Mouse (Mus musculus): ENCODE data around the gene Tnr. TPM values are rescaled to one million over a fixed set of nuclear protein-coding genes. Genes with fewer than 3 reads are reported as not detected.

Gene Tnr
- polyA plus RNA-seq, 1 experiment from 2014 or later: not detected

DNA sequence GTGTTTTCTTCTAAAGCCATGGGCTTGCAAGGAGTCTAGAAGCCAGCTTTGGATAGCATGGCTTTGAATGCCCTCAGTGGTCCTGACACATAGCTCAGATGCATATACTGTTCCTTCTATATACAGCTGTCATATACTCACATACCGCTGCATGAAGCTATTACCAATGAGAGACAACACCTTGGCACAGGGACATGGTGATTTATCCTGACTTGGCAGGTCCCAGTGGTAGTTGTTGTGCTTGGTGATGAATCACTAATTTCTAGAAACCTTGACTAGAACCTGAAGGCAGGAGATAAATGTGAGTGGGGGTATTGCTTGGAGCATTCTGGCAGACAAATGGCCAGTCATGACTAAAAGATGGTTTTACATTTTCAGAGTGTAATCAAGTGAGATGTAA lies 192.7 kb downstream of the Tnr start:
- no peak overlapping the region for H3K27ac ChIP-seq
- H3K36me3 ChIP-seq: no peaks in the 10 kb centered on the region
- WGBS: 97% methylated on average over 1 of the region's 1 CpGs
- no peaks in the 10 kb centered on the region for H3K9me3 ChIP-seq (replicated peaks)
- DNase-seq (ENCODE audit: low spot score): no peak
- no peak overlapping the region for H3K4me3 ChIP-seq
- no peaks in the 10 kb centered on the region for H3K4me1 ChIP-seq
- H3K27me3 ChIP-seq (ENCODE audit: low read depth, poor library complexity, severe bottlenecking): no peaks in the 10 kb centered on the region

DNA sequence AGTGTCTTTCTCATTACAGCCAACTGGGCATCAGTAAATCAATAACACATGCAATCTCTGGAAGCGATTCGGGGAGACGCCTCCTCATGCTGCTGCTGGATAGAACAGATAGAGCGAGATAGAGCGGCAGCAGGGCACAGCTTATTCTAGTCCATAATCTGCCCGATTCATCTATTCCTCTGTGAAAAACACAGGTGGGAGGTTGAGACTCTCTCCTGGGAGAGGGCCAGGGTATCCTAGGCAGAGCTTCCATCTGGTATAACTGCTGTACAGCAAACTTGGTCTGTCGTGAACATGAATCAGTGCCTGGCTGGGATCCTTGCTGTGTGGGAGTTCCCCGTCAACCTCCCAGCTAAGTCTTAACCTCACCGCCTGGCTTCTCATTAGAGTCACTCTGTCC lies 193.4 kb downstream of the Tnr start:
- Histone ChIP-seq H3K4me1 (no peaks in the 10 kb centered on the region), H3K4me3 (no peak overlapping the region), H3K9me3 (replicated peaks) (no peaks in the 10 kb centered on the region), H3K27me3 (ENCODE audit: low read depth, poor library complexity, severe bottlenecking) (no peaks in the 10 kb centered on the region), H3K36me3 (no peaks in the 10 kb centered on the region), H3K27ac (no peak overlapping the region)
- whole genome bisulfite sequencing: 84% methylated on average over 9 of the region's 9 CpGs
- DNase-seq (ENCODE audit: low spot score): no peak

DNA sequence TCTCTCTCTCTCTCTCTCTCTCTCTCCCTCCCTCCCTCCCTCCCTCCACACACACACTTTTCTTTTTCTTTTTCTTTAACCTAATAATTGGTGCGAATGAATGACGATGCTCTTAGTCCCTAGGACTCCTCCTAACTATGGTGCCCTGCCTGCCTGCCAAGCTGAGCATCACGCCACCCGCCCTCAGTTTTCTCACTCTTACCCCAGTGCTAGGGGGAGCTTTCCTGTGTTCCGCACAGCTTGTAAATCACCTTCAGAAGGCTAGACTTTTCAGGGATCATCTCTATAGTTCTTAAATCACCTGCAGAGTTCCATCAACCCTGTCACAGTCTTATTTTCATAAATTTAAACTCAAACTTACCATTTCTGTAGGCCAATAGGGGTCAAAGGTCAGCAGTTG lies 200.2 kb downstream of the Tnr start:
- H3K4me3 ChIP-seq: no peak overlapping the region
- no peaks in the 10 kb centered on the region for H3K27me3 ChIP-seq (ENCODE audit: low read depth, poor library complexity, severe bottlenecking)
- H3K4me1 ChIP-seq: no peaks in the 10 kb centered on the region
- WGBS: 86% methylated on average over 5 of the region's 5 CpGs
- H3K9me3 ChIP-seq (replicated peaks): no peaks in the 10 kb centered on the region
- H3K27ac ChIP-seq: no peak overlapping the region
- no peaks in the 10 kb centered on the region for H3K36me3 ChIP-seq
- no peak for DNase-seq (ENCODE audit: low spot score)

DNA sequence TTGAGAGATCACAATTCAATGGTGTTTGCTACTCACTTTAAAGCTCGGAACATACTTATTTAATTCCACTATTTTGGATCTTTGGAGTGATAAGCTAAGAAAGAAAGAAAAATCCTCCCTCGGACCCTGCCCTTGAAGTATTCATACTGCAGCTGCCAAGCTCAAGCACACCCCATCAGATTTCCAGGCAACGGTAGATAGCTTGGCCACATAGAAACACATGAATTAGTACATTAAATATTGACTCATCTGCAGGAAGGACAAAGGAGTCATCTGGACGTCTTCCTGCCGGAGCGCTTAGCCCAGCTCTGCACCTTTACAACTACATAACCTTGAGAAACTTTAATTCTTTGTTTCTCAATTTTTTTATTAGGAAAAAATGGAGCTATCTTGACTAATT lies 205.7 kb downstream of the Tnr start:
- Histone ChIP-seq H3K4me3 (no peak overlapping the region), H3K9me3 (replicated peaks) (no peaks in the 10 kb centered on the region), H3K36me3 (no peaks in the 10 kb centered on the region), H3K4me1 (no peaks in the 10 kb centered on the region), H3K27me3 (ENCODE audit: low read depth, poor library complexity, severe bottlenecking) (no peaks in the 10 kb centered on the region), H3K27ac (no peak overlapping the region)
- no peak for DNase-seq (ENCODE audit: low spot score)
- 93% methylated on average over 6 of the region's 6 CpGs for WGBS

DNA sequence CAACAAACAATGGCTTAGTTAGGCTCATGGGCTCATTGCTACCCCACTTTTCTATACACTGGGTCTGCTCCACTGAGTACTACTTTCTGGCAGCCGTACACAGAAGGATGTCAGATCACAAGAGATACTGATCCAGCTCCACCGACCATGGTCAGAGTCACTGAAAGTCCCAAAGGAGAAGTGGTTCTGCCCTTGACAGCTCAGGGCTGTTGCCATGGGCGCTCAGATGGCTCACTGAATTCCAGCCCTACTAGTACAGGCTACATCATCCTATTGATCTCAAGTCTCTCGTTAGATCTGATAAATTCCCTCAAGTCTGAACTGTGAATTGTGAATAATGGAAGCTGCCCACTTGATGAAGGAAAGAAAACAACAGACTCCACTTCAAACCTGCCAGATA lies 207.3 kb downstream of the Tnr start:
- Histone ChIP-seq H3K27me3 (ENCODE audit: low read depth, poor library complexity, severe bottlenecking) (no peaks in the 10 kb centered on the region), H3K36me3 (no peaks in the 10 kb centered on the region), H3K4me3 (no peak overlapping the region), H3K9me3 (replicated peaks) (no peaks in the 10 kb centered on the region), H3K27ac (no peak overlapping the region), H3K4me1 (no peaks in the 10 kb centered on the region)
- WGBS: 73% methylated on average over 4 of the region's 4 CpGs
- no peak for DNase-seq (ENCODE audit: low spot score)

DNA sequence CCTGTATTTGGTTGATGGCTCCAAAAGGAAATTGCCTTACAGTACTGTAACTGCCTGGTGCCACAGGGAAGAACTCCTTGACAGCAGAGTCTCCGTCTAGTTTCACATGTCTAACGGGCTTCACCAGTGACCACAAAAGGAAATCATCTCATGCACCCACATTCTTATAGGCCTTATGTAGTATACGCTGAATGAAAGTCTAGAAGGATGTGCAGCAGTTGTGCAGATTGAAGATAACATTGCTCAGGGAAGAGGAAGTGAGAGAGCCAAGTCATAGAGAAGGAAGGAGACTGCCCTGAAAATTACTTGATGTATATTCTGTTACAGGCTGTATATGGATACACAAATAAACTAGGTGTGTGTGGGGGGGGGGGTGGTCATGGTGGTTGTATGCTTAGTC lies 211.5 kb downstream of the Tnr start:
- 94% methylated on average over 3 of the region's 3 CpGs for WGBS
- no peaks in the 10 kb centered on the region for H3K27me3 ChIP-seq (ENCODE audit: low read depth, poor library complexity, severe bottlenecking)
- no peaks in the 10 kb centered on the region for H3K4me1 ChIP-seq
- no peaks in the 10 kb centered on the region for H3K36me3 ChIP-seq
- H3K27ac ChIP-seq: no peak overlapping the region
- DNase-seq (ENCODE audit: low spot score): no peak
- no peaks in the 10 kb centered on the region for H3K9me3 ChIP-seq (replicated peaks)
- H3K4me3 ChIP-seq: no peak overlapping the region

DNA sequence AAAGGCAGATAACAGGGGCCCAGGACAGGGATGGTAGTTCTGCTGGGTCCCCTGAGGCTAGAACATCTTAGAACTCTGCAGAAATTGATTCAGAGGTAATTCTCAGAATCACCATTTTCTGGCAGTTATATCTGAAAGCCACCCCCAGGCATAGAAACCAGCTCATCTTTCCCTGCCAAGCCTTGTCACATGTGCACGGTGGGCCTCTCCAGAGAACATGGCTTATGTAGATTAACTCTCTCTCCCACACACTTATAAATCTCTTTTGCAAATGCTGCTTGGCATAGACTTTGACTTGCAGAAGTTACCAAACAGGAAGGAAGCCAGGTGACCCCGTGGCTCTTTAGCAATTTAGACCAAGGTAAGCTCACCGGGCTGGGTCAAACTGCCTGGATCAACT lies 215.9 kb downstream of the Tnr start:
- no peaks in the 10 kb centered on the region for H3K27me3 ChIP-seq (ENCODE audit: low read depth, poor library complexity, severe bottlenecking)
- no peaks in the 10 kb centered on the region for H3K36me3 ChIP-seq
- H3K4me1 ChIP-seq: no peaks in the 10 kb centered on the region
- 71% methylated on average over 3 of the region's 3 CpGs for WGBS
- no peak overlapping the region for H3K27ac ChIP-seq
- H3K4me3 ChIP-seq: no peak overlapping the region
- H3K9me3 ChIP-seq (replicated peaks): no peaks in the 10 kb centered on the region
- no peak for DNase-seq (ENCODE audit: low spot score)

DNA sequence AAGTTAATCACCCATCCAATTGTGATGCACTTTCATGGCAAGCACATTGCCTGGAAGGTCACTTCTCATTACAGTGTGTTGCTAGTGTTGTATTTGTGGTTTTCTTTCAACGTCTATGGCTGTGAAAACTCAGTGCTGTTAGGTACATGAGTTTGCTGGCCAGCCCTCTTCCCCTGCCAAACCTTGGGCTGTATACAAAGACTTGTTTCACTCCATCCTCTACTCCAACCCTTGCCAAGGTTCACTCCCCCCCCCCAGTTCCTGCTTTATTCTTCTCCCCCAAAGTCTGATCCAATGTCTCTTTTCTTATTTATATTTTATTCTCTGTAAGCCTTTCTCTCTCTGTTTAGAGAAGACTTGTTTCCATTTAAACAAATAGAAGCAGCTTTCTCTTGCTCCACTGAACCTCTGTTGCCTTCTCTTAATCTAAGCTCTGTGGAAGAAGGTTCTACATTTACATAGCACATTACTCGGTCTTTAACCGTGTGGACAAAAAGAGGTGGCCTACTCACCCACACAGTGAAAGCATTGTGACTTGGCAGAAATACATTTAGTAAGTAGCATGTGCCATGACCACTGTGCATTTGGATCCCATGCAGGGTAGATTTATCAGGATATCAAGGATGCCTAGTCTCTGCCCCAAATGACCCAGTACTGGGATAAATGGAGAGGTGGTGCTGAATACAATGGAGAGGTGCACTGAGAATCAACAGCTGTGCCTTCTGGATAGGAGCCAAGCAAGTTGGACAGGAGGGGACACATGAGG lies 217.9 kb downstream of the Tnr start:
- Histone ChIP-seq H3K27ac (no peak overlapping the region), H3K9me3 (replicated peaks) (no peaks in the 10 kb centered on the region), H3K27me3 (ENCODE audit: low read depth, poor library complexity, severe bottlenecking) (no peaks in the 10 kb centered on the region), H3K4me3 (no peak overlapping the region), H3K36me3 (no peaks in the 10 kb centered on the region), H3K4me1 (no peaks in the 10 kb centered on the region)
- no peak for DNase-seq (ENCODE audit: low spot score)
- 86% methylated on average over 3 of the region's 3 CpGs for WGBS

DNA sequence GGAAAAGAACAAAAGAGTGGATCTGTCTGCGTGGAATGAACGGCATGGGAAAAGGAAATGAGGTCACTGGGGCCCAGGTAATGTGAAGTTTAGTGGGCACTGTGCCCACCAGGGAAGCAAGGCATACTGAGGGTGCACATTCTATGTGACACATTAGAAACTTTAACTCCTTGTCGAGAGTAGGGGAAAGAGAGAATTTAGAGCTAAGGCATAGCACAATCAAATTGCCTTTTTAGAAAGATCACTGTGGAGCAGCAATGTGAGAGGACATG lies 218.4 kb downstream of the Tnr start:
- WGBS: 84% methylated on average over 3 of the region's 3 CpGs
- H3K4me1 ChIP-seq: no peaks in the 10 kb centered on the region
- no peak for DNase-seq (ENCODE audit: low spot score)

DNA sequence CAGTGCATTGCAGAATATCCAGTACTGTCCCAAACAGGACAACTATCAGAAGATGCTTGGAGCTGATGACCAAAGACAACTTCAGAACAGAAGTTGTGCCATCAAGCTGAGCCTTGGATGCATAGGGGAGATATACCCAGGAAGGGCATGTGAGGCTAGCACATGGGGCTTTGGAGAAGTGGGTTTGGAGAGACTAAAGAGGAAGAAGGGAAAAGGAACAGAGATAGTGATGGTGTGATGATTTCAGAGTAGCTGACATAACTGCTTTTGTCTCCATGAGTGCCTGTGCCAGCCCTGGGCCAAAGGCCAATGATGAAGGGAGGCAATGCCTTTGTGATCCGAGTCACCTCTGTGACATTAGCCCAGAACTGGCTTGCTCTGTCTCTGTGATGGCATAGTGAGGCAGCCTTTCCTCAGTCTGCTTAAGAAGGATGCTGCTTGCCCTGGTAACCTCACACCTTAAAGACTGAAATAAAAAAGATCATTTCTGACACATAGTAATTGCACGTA lies 220.2 kb downstream of the Tnr start:
- 80% methylated on average over 2 of the region's 2 CpGs for WGBS
- no peak for DNase-seq (ENCODE audit: low spot score)
- Histone ChIP-seq H3K4me1 (no peaks in the 10 kb centered on the region), H3K27me3 (ENCODE audit: low read depth, poor library complexity, severe bottlenecking) (no peaks in the 10 kb centered on the region), H3K4me3 (no peak overlapping the region), H3K9me3 (replicated peaks) (no peaks in the 10 kb centered on the region), H3K36me3 (no peaks in the 10 kb centered on the region), H3K27ac (no peak overlapping the region)

More for the DNA sequence above, 218.4 kb downstream of the Tnr start:
- Histone ChIP-seq H3K36me3 (no peaks in the 10 kb centered on the region), H3K27me3 (ENCODE audit: low read depth, poor library complexity, severe bottlenecking) (no peaks in the 10 kb centered on the region), H3K4me3 (no peak overlapping the region), H3K9me3 (replicated peaks) (no peaks in the 10 kb centered on the region), H3K27ac (no peak overlapping the region)

DNA sequence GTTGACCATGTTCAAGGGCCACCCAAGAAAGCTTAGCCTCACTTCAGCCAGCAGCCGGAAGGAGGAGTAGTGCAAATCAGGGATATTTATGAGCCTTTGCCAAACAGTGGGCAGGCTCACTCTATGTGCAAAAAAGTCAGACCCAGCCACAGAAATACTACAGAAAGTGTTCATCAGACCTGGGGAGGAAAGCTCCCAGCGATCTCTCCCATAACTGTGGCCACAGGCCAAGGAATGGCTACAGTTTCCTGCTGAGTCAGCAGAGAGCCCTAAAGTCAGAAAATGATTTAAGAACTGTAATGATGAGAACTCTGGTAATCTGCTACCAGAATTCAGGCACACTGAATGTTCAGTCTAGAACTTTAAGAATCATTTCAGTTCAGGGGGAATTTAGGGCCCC lies 221.7 kb downstream of the Tnr start:
- Histone ChIP-seq H3K27ac (no peak overlapping the region), H3K36me3 (no peaks in the 10 kb centered on the region), H3K4me1 (peaks cover 5% of the 10 kb centered on the region), H3K4me3 (no peak overlapping the region), H3K27me3 (ENCODE audit: low read depth, poor library complexity, severe bottlenecking) (no peaks in the 10 kb centered on the region), H3K9me3 (replicated peaks) (no peaks in the 10 kb centered on the region)
- no peak for DNase-seq (ENCODE audit: low spot score)
- 89% methylated on average over 2 of the region's 2 CpGs for WGBS

DNA sequence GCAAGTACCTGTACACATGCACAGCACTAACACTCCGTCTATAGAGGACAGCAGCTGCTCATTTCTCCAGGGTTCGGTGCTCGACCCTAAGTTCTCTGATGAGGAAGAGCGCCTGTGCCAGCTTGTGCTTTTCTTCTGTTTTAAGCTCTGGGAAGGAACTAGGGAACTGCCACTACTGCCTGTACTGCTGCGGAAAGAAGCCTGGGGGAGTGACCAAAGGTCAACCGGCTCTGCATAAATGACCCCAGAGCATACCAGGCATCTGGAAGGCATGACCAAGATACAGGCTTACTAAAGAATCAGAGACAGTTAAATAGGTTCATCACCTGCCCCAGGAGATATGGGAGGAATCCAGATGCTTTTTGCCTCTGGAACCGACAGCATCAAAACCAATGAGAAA lies 224.4 kb downstream of the Tnr start:
- Histone ChIP-seq H3K27ac (no peak overlapping the region), H3K36me3 (no peaks in the 10 kb centered on the region), H3K4me1 (peaks cover 10% of the 10 kb centered on the region), H3K4me3 (no peak overlapping the region), H3K9me3 (replicated peaks) (no peaks in the 10 kb centered on the region), H3K27me3 (ENCODE audit: low read depth, poor library complexity, severe bottlenecking) (no peaks in the 10 kb centered on the region)
- no peak for DNase-seq (ENCODE audit: low spot score)
- 71% methylated on average over 7 of the region's 7 CpGs for WGBS

DNA sequence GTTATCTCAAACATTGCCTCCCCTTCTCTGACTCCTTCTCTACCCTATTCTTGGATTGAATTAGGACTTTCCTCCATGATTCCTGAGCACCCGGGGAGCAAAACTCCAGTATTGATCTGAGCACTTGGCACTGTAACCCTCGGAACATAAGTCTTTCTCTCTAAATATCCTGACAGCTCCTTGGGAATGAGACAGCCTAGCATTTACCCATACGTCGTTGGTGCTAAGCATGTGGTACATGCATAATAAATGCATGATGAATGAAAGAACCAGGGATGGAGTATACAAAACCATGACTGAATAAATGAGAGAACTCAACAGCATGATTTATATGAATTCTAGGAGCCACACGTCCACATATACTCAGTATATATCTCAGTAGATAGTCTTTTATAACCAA lies 226.8 kb downstream of the Tnr start:
- DNase-seq (ENCODE audit: low spot score): no peak
- WGBS: 75% methylated on average over 5 of the region's 5 CpGs
- Histone ChIP-seq H3K9me3 (replicated peaks) (no peaks in the 10 kb centered on the region), H3K36me3 (no peaks in the 10 kb centered on the region), H3K27me3 (ENCODE audit: low read depth, poor library complexity, severe bottlenecking) (no peaks in the 10 kb centered on the region), H3K27ac (no peak overlapping the region), H3K4me1 (peaks cover 10% of the 10 kb centered on the region), H3K4me3 (no peak overlapping the region)

DNA sequence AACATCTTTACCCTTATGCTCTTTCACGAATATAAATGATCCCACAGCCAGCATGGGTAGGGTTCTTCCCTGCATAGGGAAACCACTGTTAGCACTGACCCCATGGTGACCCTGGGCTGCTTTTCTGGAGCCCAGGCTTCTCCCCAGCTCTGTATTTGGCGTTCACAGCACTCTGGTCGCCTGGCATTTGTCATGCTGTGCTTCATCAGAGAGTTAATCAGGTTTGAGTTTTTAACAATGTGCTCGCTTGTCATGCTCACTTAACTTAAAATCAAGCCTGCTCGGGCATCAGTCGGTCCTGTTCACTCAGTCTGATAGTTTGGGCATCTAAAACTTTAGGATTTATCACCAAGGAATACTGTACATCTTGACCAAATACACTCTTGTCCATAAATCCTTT lies 227.3 kb downstream of the Tnr start:
- Histone ChIP-seq H3K4me3 (no peak overlapping the region), H3K27me3 (ENCODE audit: low read depth, poor library complexity, severe bottlenecking) (no peaks in the 10 kb centered on the region), H3K36me3 (no peaks in the 10 kb centered on the region), H3K4me1 (peaks cover 10% of the 10 kb centered on the region), H3K9me3 (replicated peaks) (no peaks in the 10 kb centered on the region), H3K27ac (no peak overlapping the region)
- 34% methylated on average over 6 of the region's 6 CpGs for WGBS
- no peak for DNase-seq (ENCODE audit: low spot score)
